Mouse (Mus musculus): ENCODE data around the gene Sprr2a3. TPM values are rescaled to one million over a fixed set of nuclear protein-coding genes. Genes with fewer than 3 reads are reported as not detected.

Gene Sprr2a3
- not detected for polyA plus RNA-seq (2017; shearing (Covaris generic))

DNA sequence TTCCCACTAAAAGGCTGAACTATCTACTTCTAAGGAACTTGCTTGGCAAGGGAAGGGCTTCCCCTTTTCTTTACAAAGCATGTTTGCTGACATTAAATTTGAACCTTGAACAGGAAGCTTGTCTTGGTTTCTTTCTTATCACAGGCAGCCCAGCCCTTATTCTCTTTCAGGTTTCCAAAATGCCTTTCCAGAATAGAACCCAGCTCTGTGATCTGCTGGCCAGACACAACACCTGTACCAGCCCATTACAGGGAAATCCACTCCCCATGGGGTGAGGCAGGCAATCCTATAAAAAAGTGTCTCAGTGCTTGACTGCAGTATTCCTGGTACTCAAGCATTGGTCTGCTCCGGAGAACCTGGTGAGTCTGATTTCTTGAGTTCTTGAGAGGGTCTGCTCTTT, at the start of gene Sprr2a3:
Gene Sprr2a3, plus strand, starts transcription at position 317 of the 400 bp plus-strand sequence.

DNA sequence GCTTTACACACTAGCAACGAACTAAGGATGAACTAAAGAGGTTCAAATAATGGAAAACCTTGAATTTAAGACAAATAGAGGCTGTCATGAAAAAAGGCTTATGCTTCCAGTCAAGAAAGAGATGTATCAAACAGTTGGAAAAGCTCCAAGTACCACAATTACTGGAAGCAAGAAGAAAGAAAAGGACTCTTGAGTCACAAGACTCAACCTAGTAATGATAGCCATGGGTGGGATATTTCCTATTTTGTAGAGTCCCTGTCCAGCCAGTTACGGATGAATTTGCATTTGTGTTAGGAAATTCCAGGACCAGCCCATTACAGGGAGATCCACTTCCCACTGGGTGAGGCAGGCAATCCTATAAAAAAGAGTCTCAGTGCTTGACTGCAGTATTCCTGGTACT, 31.1 kb downstream of the Sprr2a3 start, which contains the start of gene Sprr2b:
Gene Sprr2b, plus strand, starts transcription at position 301 of the 400 bp plus-strand sequence.

GRCm38 (mm10) chr3:92338840-92339239, 53.6 kb downstream of the Sprr2a3 start, which contains the start of gene Sprr2d:
Gene Sprr2d, plus strand, starts transcription at chr3:92339140.

Other genes with a start within 250 kb of the Sprr2a3 start
- not detected for gene Lor, start 202.3 kb upstream of the Sprr2a3 start, polyA plus RNA-seq (2017; shearing (Covaris generic))
- not detected for gene Prr9, start 161.5 kb upstream of the Sprr2a3 start, polyA plus RNA-seq (2017; shearing (Covaris generic))
- gene Lelp1, start 142.7 kb upstream of the Sprr2a3 start, polyA plus RNA-seq (2017; shearing (Covaris generic)) = not detected
- not detected for gene Sprr2a1, start 69.6 kb upstream of the Sprr2a3 start, polyA plus RNA-seq (2017; shearing (Covaris generic))
- not detected for gene Sprr2a2, start 69.5 kb upstream of the Sprr2a3 start, polyA plus RNA-seq (2017; shearing (Covaris generic))
- gene Sprr2b, start 31.2 kb downstream of the Sprr2a3 start, polyA plus RNA-seq (2017; shearing (Covaris generic)) = not detected
- gene Sprr2d, start 53.7 kb downstream of the Sprr2a3 start, polyA plus RNA-seq (2017; shearing (Covaris generic)) = not detected
- gene Sprr2e, start 66.7 kb downstream of the Sprr2a3 start, polyA plus RNA-seq (2017; shearing (Covaris generic)) = not detected
- gene Sprr2f, start 79.8 kb downstream of the Sprr2a3 start, polyA plus RNA-seq (2017; shearing (Covaris generic)) = not detected
- not detected for gene Sprr2h, start 100.3 kb downstream of the Sprr2a3 start, polyA plus RNA-seq (2017; shearing (Covaris generic))
- not detected for gene Sprr2i, start 122.6 kb downstream of the Sprr2a3 start, polyA plus RNA-seq (2017; shearing (Covaris generic))
- not detected for gene Sprr2j-ps, start 132.7 kb downstream of the Sprr2a3 start, polyA plus RNA-seq (2017; shearing (Covaris generic))
- gene Gm9774, start 144.0 kb downstream of the Sprr2a3 start, polyA plus RNA-seq (2017; shearing (Covaris generic)) = 27.2 TPM
- not detected for gene Sprr2k, start 147.2 kb downstream of the Sprr2a3 start, polyA plus RNA-seq (2017; shearing (Covaris generic))
- not detected for gene Sprr1b, start 153.4 kb downstream of the Sprr2a3 start, polyA plus RNA-seq (2017; shearing (Covaris generic))
- gene Sprr3, start 173.3 kb downstream of the Sprr2a3 start, polyA plus RNA-seq (2017; shearing (Covaris generic)) = not detected
- gene Sprr1a, start 200.5 kb downstream of the Sprr2a3 start, polyA plus RNA-seq (2017; shearing (Covaris generic)) = not detected
- not detected for gene Sprr4, start 215.1 kb downstream of the Sprr2a3 start, polyA plus RNA-seq (2017; shearing (Covaris generic))
- gene 2310046K23Rik, start 249.1 kb downstream of the Sprr2a3 start, polyA plus RNA-seq (2017; shearing (Covaris generic)) = not detected

All from effector memory CD4-positive, alpha-beta T cell, adult 5 months (primary cell).